In the genomic region with DNA sequence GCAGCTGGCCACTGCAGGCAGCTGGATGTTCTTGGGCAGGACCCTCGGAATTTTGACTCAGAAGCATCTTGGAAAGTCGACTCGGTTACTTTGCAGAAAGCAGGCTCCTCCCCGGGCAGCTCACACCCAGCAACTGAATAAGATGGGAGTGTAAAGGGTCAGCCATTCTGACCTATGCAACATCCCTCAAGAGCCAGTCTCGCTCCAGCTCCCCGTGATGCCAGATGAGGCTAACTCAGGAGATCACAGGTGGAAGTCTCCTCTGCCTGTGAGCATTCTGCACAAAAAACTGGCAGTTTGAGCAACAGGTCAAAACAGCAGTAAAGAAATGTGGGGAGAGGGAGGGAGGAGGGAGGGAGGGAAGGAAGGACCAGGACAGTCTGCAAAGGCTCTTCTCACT, we compare ENCODE assay signal across 26 mouse cellular contexts.
A peak's percentile ranks its signal among the peaks of the same experiment; 100 is the strongest.
DNase-seq lines count a peak whose midpoint lies in the region; ATAC-seq and TF ChIP-seq lines count a peak whose summit lies in the region.
"Had no signal": no experiment of that assay in that cellular context is flagged by ENCODE, and none has a peak within 500 bp of the region (broad histone marks: within the 10 kb centered on the region; RNA-seq: fewer than 3 reads in every experiment).

No protein-coding gene starts in this region.

- ATAC-seq in hindbrain, embryonic 16.5 days = peak; percentile 50; the same call in 1 of the 2 replicates
- ATAC-seq in hindbrain, embryonic 13.5 days (ENCODE audit: low FRiP score) = no peak
- ATAC-seq in kidney, embryonic 15.5 days (replicated peaks; ENCODE audit: low FRiP score) = peak; percentile 70
- no peak for ATAC-seq in midbrain, embryonic 11.5 days (ENCODE audit: low FRiP score)
- ATAC-seq in embryonic facial prominence, embryonic 13.5 days (ENCODE audit: insufficient number of reproducible peaks, insufficient read depth, low FRiP score, low TSS enrichment, low read depth) = no peak
- ATAC-seq: intestine, embryonic 15.5 days; Patski had no signal

- peaks cover 10% of the 10 kb centered on the region for H3K4me1 ChIP-seq in hindbrain, embryonic 16.5 days (ENCODE audit: control insufficient read depth, insufficient read depth, low read depth, low read length)
- H3K4me1 ChIP-seq in hindbrain, embryonic 13.5 days (replicated peaks) = peaks cover 22% of the 10 kb centered on the region
- peaks cover 10% of the 10 kb centered on the region for H3K4me1 ChIP-seq in kidney, embryonic 15.5 days
- H3K4me1 ChIP-seq in kidney, adult 2 months (ENCODE audit: control insufficient read depth, insufficient read depth, low read length) = no peaks in the 10 kb centered on the region
- no peaks in the 10 kb centered on the region for H3K4me1 ChIP-seq in midbrain, embryonic 11.5 days (ENCODE audit: control insufficient read depth, insufficient read depth, low read length)
- H3K4me1 ChIP-seq in midbrain, embryonic 10.5 days = peaks cover 12% of the 10 kb centered on the region
- H3K4me1 ChIP-seq in embryonic facial prominence, embryonic 13.5 days = peaks cover 37% of the 10 kb centered on the region
- H3K4me1 ChIP-seq: intestine, embryonic 15.5 days had no signal

- H3K9ac ChIP-seq in hindbrain, embryonic 16.5 days (ENCODE audit: low read depth, low read length) = no peak overlapping the region
- H3K9ac ChIP-seq in hindbrain, embryonic 13.5 days = no peak overlapping the region
- no peak overlapping the region for H3K9ac ChIP-seq in kidney, embryonic 15.5 days
- H3K9ac ChIP-seq in midbrain, embryonic 11.5 days (ENCODE audit: low read length) = no peak overlapping the region
- peak overlapping the region; percentile 1; the same call in 1 of the 2 replicates for H3K9ac ChIP-seq in embryonic facial prominence, embryonic 13.5 days
- H3K9ac ChIP-seq: forebrain, embryonic 12.5 days; forebrain, embryonic 15.5 days; hindbrain, embryonic 14.5 days; intestine, embryonic 15.5 days had no signal

- H3K4me2 ChIP-seq in hindbrain, embryonic 16.5 days (ENCODE audit: low read length) = no peak overlapping the region
- no peak overlapping the region for H3K4me2 ChIP-seq in hindbrain, embryonic 13.5 days
- H3K4me2 ChIP-seq in kidney, embryonic 15.5 days = no peak overlapping the region
- H3K4me2 ChIP-seq in midbrain, embryonic 11.5 days = no peak overlapping the region
- H3K4me2 ChIP-seq in embryonic facial prominence, embryonic 13.5 days = no peak overlapping the region
- H3K4me2 ChIP-seq: forebrain, embryonic 12.5 days; forebrain, embryonic 15.5 days; heart, embryonic 11.5 days; hindbrain, embryonic 14.5 days; intestine, embryonic 15.5 days had no signal

- WGBS in hindbrain, embryonic 16.5 days = 27% methylated on average over 6 of the region's 6 CpGs
- WGBS in hindbrain, embryonic 13.5 days = 37% methylated on average over 6 of the region's 6 CpGs
- 15% methylated on average over 6 of the region's 6 CpGs for WGBS in kidney, embryonic 15.5 days
- 36% methylated on average over 6 of the region's 6 CpGs for WGBS in kidney, adult 2 months
- WGBS in midbrain, embryonic 11.5 days = 47% methylated on average over 6 of the region's 6 CpGs
- 53% methylated on average over 6 of the region's 6 CpGs for WGBS in midbrain, embryonic 10.5 days
- WGBS in embryonic facial prominence, embryonic 13.5 days = 58% methylated on average over 6 of the region's 6 CpGs

- H3K27ac ChIP-seq in hindbrain, embryonic 16.5 days (ENCODE audit: low read depth, low read length) = no peak overlapping the region
- H3K27ac ChIP-seq in hindbrain, embryonic 13.5 days = no peak overlapping the region
- H3K27ac ChIP-seq in kidney, embryonic 15.5 days = no peak overlapping the region
- H3K27ac ChIP-seq in kidney, adult 2 months (ENCODE audit: insufficient read depth, low read depth, low read length) = no peak overlapping the region
- H3K27ac ChIP-seq in midbrain, embryonic 11.5 days (ENCODE audit: low read depth, low read length) = no peak overlapping the region
- H3K27ac ChIP-seq in midbrain, embryonic 10.5 days (replicated peaks) = no peak overlapping the region
- no peak overlapping the region for H3K27ac ChIP-seq in embryonic facial prominence, embryonic 13.5 days
- H3K27ac ChIP-seq in left cerebral cortex, adult 2 months = no peak overlapping the region
- H3K27ac ChIP-seq: forebrain, embryonic 12.5 days; forebrain, embryonic 15.5 days; hindbrain, embryonic 14.5 days; intestine, embryonic 15.5 days had no signal

- no peaks in the 10 kb centered on the region for H3K9me3 ChIP-seq in hindbrain, embryonic 16.5 days (ENCODE audit: control insufficient read depth, low read length)
- no peaks in the 10 kb centered on the region for H3K9me3 ChIP-seq in hindbrain, embryonic 13.5 days
- H3K9me3 ChIP-seq in kidney, embryonic 15.5 days (replicated peaks) = no peaks in the 10 kb centered on the region
- peaks cover 5% of the 10 kb centered on the region; the same call in 1 of the 2 replicates for H3K9me3 ChIP-seq in midbrain, embryonic 11.5 days (ENCODE audit: control insufficient read depth, low read length)
- H3K9me3 ChIP-seq in midbrain, embryonic 10.5 days (replicated peaks) = peaks cover 7% of the 10 kb centered on the region; the same call in 1 of the 2 replicates
- peaks cover 6% of the 10 kb centered on the region; the same call in 1 of the 2 replicates for H3K9me3 ChIP-seq in embryonic facial prominence, embryonic 13.5 days
- H3K9me3 ChIP-seq: forebrain, embryonic 15.5 days; intestine, embryonic 15.5 days had no signal

- TF ChIP-seq POLR2A in kidney, adult 2 months (IDR thresholded peaks at IDR 0.05; ENCODE audit: low read depth, low read length) = no peak

- H3K27me3 ChIP-seq in hindbrain, embryonic 16.5 days (replicated peaks; ENCODE audit: control insufficient read depth, insufficient read depth, low read length) = no peaks in the 10 kb centered on the region
- H3K27me3 ChIP-seq in hindbrain, embryonic 13.5 days = no peaks in the 10 kb centered on the region
- no peaks in the 10 kb centered on the region for H3K27me3 ChIP-seq in kidney, embryonic 15.5 days
- no peaks in the 10 kb centered on the region for H3K27me3 ChIP-seq in kidney, adult 2 months (replicated peaks; ENCODE audit: control insufficient read depth, insufficient read depth, low read length)
- H3K27me3 ChIP-seq in midbrain, embryonic 11.5 days (ENCODE audit: control insufficient read depth, insufficient read depth, low read length) = no peaks in the 10 kb centered on the region
- no peaks in the 10 kb centered on the region for H3K27me3 ChIP-seq in midbrain, embryonic 10.5 days (ENCODE audit: low read depth, poor library complexity, severe bottlenecking)
- peaks cover 8% of the 10 kb centered on the region; the same call in 1 of the 2 replicates for H3K27me3 ChIP-seq in embryonic facial prominence, embryonic 13.5 days
- H3K27me3 ChIP-seq: forebrain, embryonic 15.5 days; intestine, embryonic 15.5 days had no signal

- DNase-seq in kidney, adult 2 months = no peak
- peak; percentile 69 for DNase-seq in midbrain, embryonic 11.5 days (ENCODE audit: low spot score, missing footprints)
- no peak for DNase-seq in midbrain, embryonic 10.5 days (ENCODE audit: low spot score)
- DNase-seq in left cerebral cortex, adult 2 months (ENCODE audit: extremely low spot score in 1 of 2, low spot score in 2 of 2) = no peak
- DNase-seq: adrenal gland, adult 8-10 months; adrenal gland, postnatal 25 days; B cell, adult 2 months; cerebellum, adult 11-12 months; cerebellum, adult 8-10 months; cerebellum, postnatal 36 days; embryo, embryonic 11 days; gastrocnemius, postnatal 10 days; gastrocnemius, postnatal 36 days; heart, adult 11 months had no signal

- no peaks in the 10 kb centered on the region for H3K36me3 ChIP-seq in hindbrain, embryonic 16.5 days (ENCODE audit: control insufficient read depth, insufficient read depth, low read length)
- no peaks in the 10 kb centered on the region for H3K36me3 ChIP-seq in hindbrain, embryonic 13.5 days
- H3K36me3 ChIP-seq in kidney, embryonic 15.5 days = no peaks in the 10 kb centered on the region
- H3K36me3 ChIP-seq in kidney, adult 2 months (ENCODE audit: control insufficient read depth, insufficient read depth, low read length) = no peaks in the 10 kb centered on the region
- H3K36me3 ChIP-seq in midbrain, embryonic 11.5 days (ENCODE audit: control insufficient read depth, insufficient read depth, low read length) = no peaks in the 10 kb centered on the region
- H3K36me3 ChIP-seq in midbrain, embryonic 10.5 days = no peaks in the 10 kb centered on the region
- H3K36me3 ChIP-seq in embryonic facial prominence, embryonic 13.5 days = no peaks in the 10 kb centered on the region
- H3K36me3 ChIP-seq: forebrain, embryonic 12.5 days; forebrain, embryonic 15.5 days; G1E; intestine, embryonic 15.5 days had no signal

- intact Hi-C loops in left cerebral cortex, adult 2 months (cut with DNase I) = no loop called here

- TF ChIP-seq CTCF in kidney, adult 2 months (conservative IDR thresholded peaks at IDR 0.05; ENCODE audit: insufficient read depth, insufficient read length, low read depth, low read length) = no peak
- TF ChIP-seq CTCF in left cerebral cortex, adult 2 months (IDR thresholded peaks at IDR 0.05) = no peak

- H3K4me3 ChIP-seq in hindbrain, embryonic 16.5 days (ENCODE audit: low read length) = no peak overlapping the region
- H3K4me3 ChIP-seq in hindbrain, embryonic 13.5 days = no peak overlapping the region
- no peak overlapping the region for H3K4me3 ChIP-seq in kidney, embryonic 15.5 days (replicated peaks)
- no peak overlapping the region for H3K4me3 ChIP-seq in kidney, adult 2 months (ENCODE audit: insufficient read depth, low read depth, low read length)
- no peak overlapping the region for H3K4me3 ChIP-seq in midbrain, embryonic 11.5 days (ENCODE audit: low read depth, low read length)
- no peak overlapping the region for H3K4me3 ChIP-seq in midbrain, embryonic 10.5 days
- H3K4me3 ChIP-seq in embryonic facial prominence, embryonic 13.5 days = no peak overlapping the region
- H3K4me3 ChIP-seq in left cerebral cortex, adult 2 months = no peak overlapping the region
- H3K4me3 ChIP-seq: erythroblast, embryonic 14.5 days; forebrain, embryonic 12.5 days; forebrain, embryonic 15.5 days; intestine, embryonic 15.5 days had no signal

Comparison
In these comparisons a context has a peak if more than half of its experiments do, and no peak if none do; other contexts are left out.
1. ATAC-seq: peak in hindbrain, embryonic 16.5 days (single experiment) and kidney, embryonic 15.5 days (single experiment); none in hindbrain, embryonic 13.5 days (single experiment), midbrain, embryonic 11.5 days (single experiment) and embryonic facial prominence, embryonic 13.5 days (single experiment).